Comparison of ENCODE assay signal across 9 mouse cellular contexts in the genomic region with DNA sequence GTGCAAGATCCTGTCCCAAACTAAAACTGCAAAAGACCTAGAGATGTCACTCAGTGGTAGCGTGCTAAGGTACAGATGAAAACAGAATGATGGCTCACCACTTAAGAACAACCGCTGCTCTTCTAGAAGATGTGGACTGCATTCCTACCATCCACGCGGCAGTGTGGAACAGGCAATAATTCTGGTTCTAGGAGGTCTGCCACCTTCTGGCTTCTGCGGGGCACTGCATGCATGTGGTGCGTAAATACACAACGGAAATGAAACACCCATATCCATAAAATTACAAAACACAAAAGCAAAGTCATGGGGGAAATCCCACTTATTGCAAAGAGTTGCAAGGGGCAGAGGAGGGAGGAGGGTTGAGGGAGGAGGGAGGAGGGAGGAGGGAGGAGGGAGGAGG. TPM values are rescaled to one million over a fixed set of nuclear protein-coding genes. Genes with fewer than 3 reads are reported as not detected.
DNase-seq lines count a peak whose midpoint lies in the region.
"Had no signal": no experiment of that assay in that cellular context is flagged by ENCODE, and none has a peak within 500 bp of the region (broad histone marks: within the 10 kb centered on the region; RNA-seq: fewer than 3 reads in every experiment).

No protein-coding gene starts in this region.

- peak; percentile 34 for DNase-seq in kidney, postnatal 10 days
- DNase-seq in kidney, postnatal 14 days, result no peak
- peak; percentile 23 for DNase-seq in 416B (ENCODE audit: low read depth)
- DNase-seq in ES-CJ7 (ENCODE audit: low read depth, low spot score), result peak; percentile 31
- peak; percentile 43 for DNase-seq in cerebellum, adult 9-11 months
- DNase-seq in adrenal gland, adult 18-20 months (ENCODE audit: low spot score in 2 of 2), result no peak
- DNase-seq in right cerebral cortex, postnatal 36 days (ENCODE audit: low spot score in 2 of 2), result no peak
- DNase-seq: adrenal gland, postnatal 25 days; right cerebral cortex, postnatal 14 days had no signal

RNA-seq across cellular contexts. Expression of a gene that starts 25.8 kb away (rescaled TPM):
- total RNA-seq in adrenal gland, adult 18-20 months (2021), result 1 to 10 TPM in 1 of 2 experiments, under 1 TPM in 1; 0.50 to 1.7 TPM

Comparison
In these comparisons a context has a peak if more than half of its experiments do, and no peak if none do; other contexts are left out.
1. DNase-seq: peak in kidney, postnatal 10 days (single experiment), 416B (single experiment), ES-CJ7 (single experiment) and cerebellum, adult 9-11 months (single experiment); none in kidney, postnatal 14 days (single experiment), adrenal gland, adult 18-20 months (0 of 2) and right cerebral cortex, postnatal 36 days (0 of 2).